Mouse (Mus musculus) midbrain, embryonic 16.5 days (tissue): ENCODE measurements around the gene Frmd7. TPM values are rescaled to one million over a fixed set of nuclear protein-coding genes. Genes with fewer than 3 reads are reported as not detected.

Source experiments
- ATAC-seq: fragments of 200-750 bp; cut with Nextera tagmentation; 2 replicates; pipeline ENCODE4 v1.8.0; 2017; ENCODE audit warnings: moderate TSS enrichment
- H3K27ac ChIP-seq: fragments of 300-500 bp; sonication (generic); 2 replicates; pipeline ENCODE4 v1.5.1; 2014; ENCODE audit warnings: mild to moderate bottlenecking, low read length, mixed read lengths
- H3K27me3 ChIP-seq: fragments of 300-500 bp; sonication (generic); 2 replicates; pipeline ENCODE4 v1.6.1; 2014; ENCODE audit warnings: low read depth, low read length, mixed read lengths; ENCODE audit not compliant: control insufficient read depth, insufficient read depth
- H3K36me3 ChIP-seq: fragments of 300-500 bp; sonication (generic); 2 replicates; pipeline ENCODE4 v1.6.1; 2014; ENCODE audit warnings: mild to moderate bottlenecking, low read length, moderate library complexity, mixed read lengths; ENCODE audit not compliant: control insufficient read depth, insufficient read depth
- H3K4me1 ChIP-seq: fragments of 300-500 bp; sonication (generic); 2 replicates; pipeline ENCODE4 v1.6.1; 2014; ENCODE audit warnings: mild to moderate bottlenecking, low read length, mixed read lengths; ENCODE audit not compliant: control insufficient read depth, insufficient read depth
- H3K4me2 ChIP-seq: fragments of 300-500 bp; sonication (generic); 2 replicates; pipeline ENCODE4 v1.6.1; 2014; ENCODE audit warnings: mild to moderate bottlenecking, low read length, mixed read lengths
- H3K4me3 ChIP-seq: fragments of 300-500 bp; sonication (generic); 2 replicates; pipeline ENCODE4 v1.5.1; 2014; ENCODE audit warnings: low read depth, mild to moderate bottlenecking, low read length, moderate library complexity, mixed read lengths
- H3K9ac ChIP-seq: fragments of 300-500 bp; sonication (generic); 2 replicates; pipeline ENCODE4 v1.6.1; 2014; ENCODE audit warnings: low read depth, low read length, mixed read lengths
- H3K9me3 ChIP-seq: fragments of 300-500 bp; sonication (generic); replicated peaks from 2 replicates; pipeline ENCODE4 v1.6.1; 2014; ENCODE audit warnings: mild to moderate bottlenecking, low read length, mixed read lengths; ENCODE audit not compliant: control insufficient read depth, poor library complexity, severe bottlenecking
- WGBS: fragments of 180-500 bp; shearing (Covaris S2); extraction: QIAGEN DNeasy Blood & Tissue Kit; methylation state at CpG from one replicate; pipeline ENCODE4 v1.1.7; 2014; 5-methylcytosine and 5-hydroxymethylcytosine counted together
- polyA plus RNA-seq: library from polyadenylated mRNA; unstranded; fragments of >200 nt; fragmentation: Nextera tagmentation; extraction: Ambion mirVana; gene quantifications from 2 replicates; pipeline ENCODE4 v1.2.1, GENCODE M21; 2015

Gene Frmd7
- polyA plus RNA-seq, 1 experiment from 2014 or later, result 0.29 TPM

DNA sequence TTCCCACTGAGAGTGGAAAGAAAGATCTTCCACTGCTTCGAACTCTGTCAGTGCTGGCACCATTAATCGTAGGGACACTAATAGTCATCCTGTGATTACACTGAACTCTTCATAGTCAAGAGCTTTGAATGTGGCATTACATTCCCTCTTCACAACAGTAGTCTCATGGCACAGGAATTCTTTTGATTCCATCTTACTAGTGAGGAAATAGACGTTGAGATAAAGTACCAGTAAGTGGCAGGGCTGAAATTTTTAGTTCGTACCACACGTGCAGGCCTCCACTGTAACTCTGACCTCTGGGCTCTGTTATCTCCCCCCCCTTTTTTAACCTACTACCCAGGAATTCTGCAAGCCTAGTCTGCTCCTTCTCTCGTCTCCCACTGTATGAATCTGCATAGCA is 20.4 kb upstream of the Frmd7 start:
- H3K4me2 ChIP-seq, result no peak overlapping the region
- H3K9ac ChIP-seq, result no peak overlapping the region
- no peaks in the 10 kb centered on the region for H3K9me3 ChIP-seq
- WGBS, result 79% methylated on average over 6 of the region's 6 CpGs
- H3K27ac ChIP-seq, result no peak overlapping the region
- ATAC-seq, result no peak
- H3K4me3 ChIP-seq, result no peak overlapping the region
- H3K4me1 ChIP-seq, result no peaks in the 10 kb centered on the region
- no peaks in the 10 kb centered on the region for H3K27me3 ChIP-seq
- H3K36me3 ChIP-seq, result no peaks in the 10 kb centered on the region

GRCm38 (mm10) chrX:50948633-50949032 is 6.1 kb upstream of the Frmd7 start:
- H3K9ac ChIP-seq, result no peak overlapping the region
- no peak overlapping the region for H3K4me3 ChIP-seq
- no peaks in the 10 kb centered on the region for H3K36me3 ChIP-seq
- H3K4me2 ChIP-seq, result no peak overlapping the region
- H3K4me1 ChIP-seq, result no peaks in the 10 kb centered on the region
- no peaks in the 10 kb centered on the region for H3K27me3 ChIP-seq
- no peaks in the 10 kb centered on the region for H3K9me3 ChIP-seq
- H3K27ac ChIP-seq, result no peak overlapping the region
- 47% methylated on average over 2 of the region's 2 CpGs for WGBS
- ATAC-seq, result no peak

DNA sequence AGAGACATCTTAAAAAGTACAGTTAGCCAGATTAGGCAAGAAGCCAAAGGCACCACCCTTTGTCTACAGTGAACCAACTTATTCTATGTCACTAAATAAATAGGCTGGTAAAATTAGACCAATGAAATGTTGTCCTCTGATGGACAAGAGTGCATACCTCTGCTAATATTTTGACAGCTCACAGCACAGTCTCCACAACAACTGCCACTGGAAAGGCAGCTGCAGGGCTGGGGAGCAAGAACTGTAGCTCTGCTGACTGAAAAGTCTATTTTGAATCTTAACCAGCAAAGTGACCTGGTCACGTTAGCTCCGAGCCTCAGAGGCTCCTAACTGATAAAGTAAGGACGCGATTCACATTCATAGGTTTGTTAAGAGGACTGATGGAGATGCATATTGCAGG is 5.6 kb upstream of the Frmd7 start:
- Histone ChIP-seq H3K27ac (no peak overlapping the region), H3K4me1 (no peaks in the 10 kb centered on the region), H3K4me3 (no peak overlapping the region), H3K36me3 (no peaks in the 10 kb centered on the region), H3K4me2 (no peak overlapping the region), H3K9me3 (no peaks in the 10 kb centered on the region), H3K27me3 (no peaks in the 10 kb centered on the region), H3K9ac (no peak overlapping the region)
- no peak for ATAC-seq
- 85% methylated on average over 4 of the region's 4 CpGs for WGBS

DNA sequence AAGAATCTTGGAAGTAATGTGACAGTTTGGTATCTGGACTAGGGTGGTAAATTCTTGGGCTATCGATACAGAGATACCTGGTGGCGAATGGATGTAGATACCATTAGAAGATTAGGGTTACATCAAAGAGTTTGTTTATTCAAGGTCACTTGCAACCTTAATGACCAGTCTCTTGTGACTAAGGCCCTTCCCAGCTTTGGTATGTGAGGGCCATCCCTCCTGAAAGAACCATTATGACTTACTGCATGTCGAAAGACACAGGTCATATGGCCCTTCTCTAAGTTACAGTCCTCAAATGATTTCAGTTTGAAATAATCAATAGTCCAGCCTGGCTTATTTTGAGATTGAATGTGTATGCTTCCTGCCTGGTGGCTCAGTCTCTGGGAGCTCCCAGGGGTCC is 5.4 kb downstream of the Frmd7 start:
- H3K4me1 ChIP-seq, result no peaks in the 10 kb centered on the region
- no peaks in the 10 kb centered on the region for H3K9me3 ChIP-seq
- no peaks in the 10 kb centered on the region for H3K36me3 ChIP-seq
- no peak overlapping the region for H3K4me3 ChIP-seq
- no peaks in the 10 kb centered on the region for H3K27me3 ChIP-seq
- WGBS, result 96% methylated on average over 3 of the region's 3 CpGs
- no peak for ATAC-seq
- H3K9ac ChIP-seq, result no peak overlapping the region
- H3K4me2 ChIP-seq, result no peak overlapping the region
- no peak overlapping the region for H3K27ac ChIP-seq

- 30% methylated on average over 3 of the region's 3 CpGs for WGBS
- H3K4me2 ChIP-seq, result no peak overlapping the region
- no peaks in the 10 kb centered on the region for H3K36me3 ChIP-seq
- no peak overlapping the region for H3K27ac ChIP-seq
- no peak overlapping the region for H3K9ac ChIP-seq
- no peaks in the 10 kb centered on the region for H3K4me1 ChIP-seq
- no peaks in the 10 kb centered on the region for H3K9me3 ChIP-seq
- no peaks in the 10 kb centered on the region for H3K27me3 ChIP-seq
- no peak overlapping the region for H3K4me3 ChIP-seq
- no peak for ATAC-seq
These were observed 12.2 kb downstream of the Frmd7 start for GRCm38 (mm10) chrX:50930309-50930708.

DNA sequence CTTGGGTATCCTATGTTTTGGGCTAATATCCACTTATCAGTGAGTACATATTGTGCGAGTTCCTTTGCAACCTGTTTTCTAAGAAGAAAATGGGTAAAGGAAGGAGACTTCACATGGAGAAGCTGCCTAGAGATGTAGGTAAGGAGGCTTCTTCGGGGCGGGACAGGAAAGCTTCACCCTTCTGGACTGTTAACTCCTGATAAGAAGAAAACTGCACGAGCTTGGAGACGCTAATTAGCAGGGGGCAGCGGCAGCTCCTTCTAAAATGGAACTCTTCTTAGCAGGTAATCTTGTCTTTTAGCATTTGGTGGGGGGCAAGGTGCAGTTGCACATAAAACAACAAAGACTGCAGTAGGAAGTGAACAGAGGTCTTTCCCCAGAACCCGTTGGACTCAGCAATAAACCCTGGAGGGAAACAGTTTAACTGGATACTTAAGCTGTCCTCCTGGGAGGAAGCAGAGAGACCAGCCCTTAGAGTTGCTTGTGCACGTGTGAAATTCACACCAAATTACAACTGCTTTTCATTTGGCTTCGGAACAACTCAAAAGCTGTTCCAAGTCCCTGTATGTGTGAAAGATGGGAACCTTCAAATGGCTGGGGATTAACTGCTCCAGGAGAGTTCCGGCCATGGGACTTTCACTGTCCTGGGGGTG is 15.5 kb downstream of the Frmd7 start:
- H3K27ac ChIP-seq, result no peak overlapping the region
- WGBS, result 73% methylated on average over 10 of the region's 10 CpGs
- ATAC-seq, result no peak

DNA sequence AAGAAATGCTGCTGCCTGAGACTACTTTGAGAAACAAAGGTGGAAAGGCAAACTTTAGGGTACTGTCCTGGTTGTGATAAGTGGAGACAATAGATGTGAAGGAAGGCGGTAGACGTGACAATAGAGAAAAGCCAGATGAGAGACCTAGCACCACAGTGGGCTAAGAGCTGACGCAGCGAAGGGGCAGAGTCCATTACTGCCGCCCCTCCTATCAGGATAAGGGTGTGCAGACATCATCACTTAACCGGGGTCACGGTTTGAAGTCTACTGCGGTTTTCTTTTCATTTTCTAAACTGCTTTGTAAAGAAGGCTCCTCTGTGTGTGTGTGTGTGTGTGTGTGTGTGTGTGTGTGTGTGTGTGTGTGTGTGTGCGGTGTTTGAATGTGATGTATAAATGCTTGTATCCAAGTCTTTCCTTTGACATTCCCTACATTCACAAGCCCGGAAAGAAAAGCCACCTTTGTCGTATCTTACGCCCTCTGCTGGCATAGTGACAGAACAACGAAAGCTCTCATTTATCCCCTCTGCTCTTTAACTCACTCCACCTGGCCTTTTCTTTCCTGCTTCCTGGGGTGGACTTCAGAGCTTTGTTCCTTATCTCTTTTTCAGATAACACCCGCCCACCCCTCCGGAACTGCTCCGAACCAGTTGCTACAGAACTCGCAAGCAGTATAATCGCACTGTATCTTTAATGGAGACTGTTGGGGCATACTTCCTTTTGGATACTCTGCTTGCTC is 17.7 kb downstream of the Frmd7 start:
- Histone ChIP-seq H3K9ac (no peak overlapping the region), H3K27ac (no peak overlapping the region), H3K4me1 (no peaks in the 10 kb centered on the region), H3K9me3 (no peaks in the 10 kb centered on the region), H3K4me2 (no peak overlapping the region), H3K4me3 (no peak overlapping the region), H3K27me3 (no peaks in the 10 kb centered on the region), H3K36me3 (no peaks in the 10 kb centered on the region)
- no peak for ATAC-seq
- 45% methylated on average over 18 of the region's 18 CpGs for WGBS

More for the DNA sequence above, 15.5 kb downstream of the Frmd7 start:
- H3K9me3 ChIP-seq, result no peaks in the 10 kb centered on the region
- no peak overlapping the region for H3K4me3 ChIP-seq
- H3K9ac ChIP-seq, result no peak overlapping the region
- H3K36me3 ChIP-seq, result no peaks in the 10 kb centered on the region
- H3K4me1 ChIP-seq, result no peaks in the 10 kb centered on the region
- H3K4me2 ChIP-seq, result no peak overlapping the region
- H3K27me3 ChIP-seq, result no peaks in the 10 kb centered on the region

GRCm38 (mm10) chrX:50918754-50919153 is 23.8 kb downstream of the Frmd7 start:
- ATAC-seq, result no peak
- 45% methylated on average over 3 of the region's 3 CpGs for WGBS
- Histone ChIP-seq H3K9ac (no peak overlapping the region), H3K27ac (no peak overlapping the region), H3K4me2 (no peak overlapping the region), H3K9me3 (no peaks in the 10 kb centered on the region), H3K4me3 (no peak overlapping the region), H3K4me1 (no peaks in the 10 kb centered on the region), H3K27me3 (no peaks in the 10 kb centered on the region), H3K36me3 (no peaks in the 10 kb centered on the region)

DNA sequence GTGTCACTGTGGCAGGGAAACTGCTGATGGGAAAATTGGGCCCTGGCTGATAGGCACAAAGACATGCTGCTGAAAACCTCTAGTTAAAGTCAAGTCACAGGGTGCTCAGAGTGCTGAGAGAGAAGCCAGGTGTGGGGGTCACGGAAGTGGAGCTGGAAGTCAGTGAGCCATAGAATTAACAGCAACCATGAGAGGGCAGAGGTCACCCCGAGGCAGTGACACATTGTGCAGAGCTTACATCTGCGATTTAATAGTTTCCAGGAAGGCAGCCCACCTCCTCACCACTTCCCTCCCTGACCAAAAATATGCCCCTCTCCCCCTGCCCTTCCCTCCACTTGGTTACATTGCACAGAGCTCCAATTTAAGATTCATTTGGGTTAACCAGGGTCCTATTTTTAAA is 25.1 kb downstream of the Frmd7 start:
- Histone ChIP-seq H3K36me3 (no peaks in the 10 kb centered on the region), H3K27me3 (no peaks in the 10 kb centered on the region), H3K4me2 (no peak overlapping the region), H3K4me3 (no peak overlapping the region), H3K9me3 (no peaks in the 10 kb centered on the region), H3K27ac (no peak overlapping the region), H3K9ac (no peak overlapping the region), H3K4me1 (no peaks in the 10 kb centered on the region)
- WGBS, result 39% methylated on average over 3 of the region's 3 CpGs
- ATAC-seq, result no peak
